Mouse (Mus musculus) liver, embryonic 12.5 days (tissue): ENCODE data around the gene Slc22a23. TPM values are rescaled to one million over a fixed set of nuclear protein-coding genes. Genes with fewer than 3 reads are reported as not detected.

Experiments used
- ATAC-seq: fragments of 200-750 bp; cut with Nextera tagmentation; 2 replicates; pipeline ENCODE4 v1.8.0; 2017; ENCODE audit warnings: moderate number of reproducible peaks, mild to moderate bottlenecking, moderate library complexity
- H3K27ac ChIP-seq: fragments of 300-500 bp; sonication (generic); 2 replicates; pipeline ENCODE4 v1.5.1; 2016; ENCODE audit warnings: mild to moderate bottlenecking
- H3K27me3 ChIP-seq: fragments of 300-500 bp; sonication (generic); replicated peaks from 2 replicates; pipeline ENCODE4 v1.6.1; 2016; ENCODE audit warnings: mild to moderate bottlenecking, moderate library complexity
- H3K36me3 ChIP-seq: fragments of 300-500 bp; sonication (generic); 2 replicates; pipeline ENCODE4 v1.6.1; 2016; ENCODE audit warnings: mild to moderate bottlenecking, moderate library complexity
- H3K4me1 ChIP-seq: fragments of 300-500 bp; sonication (generic); 2 replicates; pipeline ENCODE4 v1.6.1; 2016
- H3K4me2 ChIP-seq: fragments of 300-500 bp; sonication (generic); 2 replicates; pipeline ENCODE4 v1.6.1; 2016; ENCODE audit warnings: mild to moderate bottlenecking, moderate library complexity
- H3K4me3 ChIP-seq: fragments of 300-500 bp; sonication (generic); 2 replicates; pipeline ENCODE4 v1.5.1; 2016; ENCODE audit warnings: mild to moderate bottlenecking, moderate library complexity
- H3K9ac ChIP-seq: fragments of 300-500 bp; sonication (generic); 2 replicates; pipeline ENCODE4 v1.6.1; 2016; ENCODE audit warnings: mild to moderate bottlenecking, moderate library complexity
- H3K9me3 ChIP-seq: fragments of 300-500 bp; sonication (generic); replicated peaks from 2 replicates; pipeline ENCODE4 v1.6.1; 2016; ENCODE audit warnings: mild to moderate bottlenecking, moderate library complexity
- WGBS: fragments of 180-500 bp; shearing (Covaris S2); methylation state at CpG from one replicate; pipeline ENCODE4 v1.1.7; 2016; ENCODE audit not compliant: insufficient replicate concordance; 5-methylcytosine and 5-hydroxymethylcytosine counted together
- polyA plus RNA-seq: library from polyadenylated mRNA; unstranded; fragments of >200 nt; fragmentation: Nextera tagmentation; extraction: Ambion mirVana; gene quantifications from 2 replicates; pipeline ENCODE4 v1.2.1, GENCODE M21; 2016

Slc22a23 gene
- polyA plus RNA-seq, 1 experiment from 2014 or later: 13.8 TPM

DNA sequence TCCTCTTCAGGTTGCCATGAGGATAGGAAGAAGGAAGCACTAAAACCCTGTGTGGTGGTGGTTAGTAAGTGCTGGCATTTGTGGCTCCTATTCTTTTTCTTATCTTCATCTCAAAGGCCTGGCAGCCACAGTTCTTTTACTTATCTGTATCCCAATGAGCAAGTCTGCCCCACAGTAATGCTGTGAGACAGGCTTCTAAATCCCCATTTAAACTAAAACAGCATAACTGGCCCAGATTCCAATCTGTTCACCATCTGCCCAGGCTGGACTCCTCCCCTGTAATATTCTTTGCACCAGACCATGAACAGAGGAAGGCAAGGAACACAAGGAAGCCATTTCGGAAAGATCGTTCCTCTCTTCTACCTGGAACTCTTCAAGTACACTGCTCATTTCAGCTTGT is 70.6 kb downstream of the Slc22a23 start:
- Histone ChIP-seq H3K4me3 (no peak overlapping the region), H3K4me2 (peak overlapping the region; percentile 38), H3K4me1 (peaks cover 96% of the 10 kb centered on the region), H3K9me3 (no peaks in the 10 kb centered on the region), H3K27ac (peak overlapping the region; percentile 69), H3K27me3 (no peaks in the 10 kb centered on the region), H3K9ac (no peak overlapping the region), H3K36me3 (peaks cover 70% of the 10 kb centered on the region)
- no peak for ATAC-seq
- WGBS: 93% methylated on average over 2 of the region's 2 CpGs

GRCm38 (mm10) chr13:34272275-34273054 is 72.5 kb downstream of the Slc22a23 start:
- no peaks in the 10 kb centered on the region for H3K27me3 ChIP-seq
- H3K27ac ChIP-seq: peak overlapping the region; percentile 85
- peaks cover 69% of the 10 kb centered on the region for H3K36me3 ChIP-seq
- H3K4me2 ChIP-seq: peak overlapping the region; percentile 58
- no peak overlapping the region for H3K4me3 ChIP-seq
- H3K9me3 ChIP-seq: no peaks in the 10 kb centered on the region
- peak overlapping the region; percentile 55 for H3K9ac ChIP-seq
- peaks cover 95% of the 10 kb centered on the region for H3K4me1 ChIP-seq
- WGBS: 69% methylated on average over 8 of the region's 8 CpGs
- no peak for ATAC-seq

GRCm38 (mm10) chr13:34271665-34272064 is 73.3 kb downstream of the Slc22a23 start:
- WGBS: 51% methylated on average over 2 of the region's 2 CpGs
- no peak for ATAC-seq
- no peaks in the 10 kb centered on the region for H3K27me3 ChIP-seq
- peak overlapping the region; percentile 58 for H3K4me2 ChIP-seq
- H3K36me3 ChIP-seq: peaks cover 69% of the 10 kb centered on the region
- peak overlapping the region; percentile 55 for H3K9ac ChIP-seq
- H3K9me3 ChIP-seq: no peaks in the 10 kb centered on the region
- peak overlapping the region; percentile 85 for H3K27ac ChIP-seq
- peaks cover 96% of the 10 kb centered on the region for H3K4me1 ChIP-seq
- H3K4me3 ChIP-seq: 0 out of 2 replicates have a peak overlapping the region, but pooled peaks have one; percentile 19

DNA sequence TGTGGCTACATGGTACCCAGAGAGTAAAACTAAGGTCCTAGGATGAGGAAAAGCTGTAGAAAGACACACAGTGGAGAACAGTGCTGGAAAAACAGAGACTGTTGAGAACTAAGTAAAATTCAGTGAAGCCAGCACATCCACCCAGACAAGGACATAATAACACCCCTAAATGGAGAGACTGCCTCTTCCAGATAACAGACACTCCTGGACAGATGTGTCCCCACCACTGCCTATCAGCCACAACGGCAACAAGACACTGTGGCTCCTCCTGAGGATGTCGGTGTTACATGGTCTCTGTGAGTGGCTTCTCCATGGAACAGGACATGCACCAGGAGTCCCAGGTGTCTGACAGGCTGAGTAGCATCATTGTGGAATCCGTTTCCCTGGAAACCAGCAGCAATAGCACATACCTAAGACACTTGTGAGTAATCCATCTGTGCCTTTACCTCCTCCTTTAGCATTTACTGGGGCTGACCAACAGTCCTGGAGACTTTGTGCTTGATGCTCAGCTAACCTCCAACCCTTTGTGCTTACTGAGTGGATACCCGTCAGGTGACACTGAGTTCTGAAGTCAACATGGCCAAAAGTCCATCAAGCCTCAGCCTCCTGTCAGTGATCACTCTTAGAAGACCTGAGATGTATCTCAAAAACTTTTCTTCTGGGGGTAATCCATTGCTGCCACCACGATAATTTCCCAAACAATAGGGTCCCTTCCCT is 73.9 kb downstream of the Slc22a23 start:
- peak; percentile 93 for ATAC-seq
- H3K36me3 ChIP-seq: peaks cover 69% of the 10 kb centered on the region

DNA sequence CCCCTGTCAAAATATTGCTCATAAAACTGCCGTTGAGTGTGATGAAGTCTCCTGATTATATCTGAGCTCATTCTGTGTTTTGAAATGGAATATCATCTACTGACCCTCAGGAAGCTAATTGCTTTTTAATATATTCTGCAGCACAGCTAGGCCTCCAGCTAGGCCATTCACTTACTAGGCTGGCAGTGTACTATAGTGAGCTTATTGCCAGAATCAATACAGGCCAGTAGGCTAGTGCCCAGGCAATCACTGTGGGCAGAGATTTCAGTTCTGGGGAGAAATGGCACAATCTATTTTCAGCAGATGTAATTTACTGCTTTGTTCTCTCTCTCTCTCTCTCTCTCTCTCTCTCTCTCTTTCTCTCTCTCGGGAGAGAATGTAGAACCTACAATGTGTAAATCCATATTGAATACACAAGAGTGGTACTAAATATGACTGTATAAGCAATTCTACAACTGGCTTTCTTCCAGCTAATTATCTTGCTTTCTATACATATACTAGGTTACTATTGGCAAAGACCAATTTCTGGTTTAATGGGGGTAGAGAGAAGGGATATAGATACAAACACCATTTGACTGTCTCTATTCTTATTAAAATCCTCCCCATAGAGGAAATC is 75.5 kb downstream of the Slc22a23 start:
- no peak overlapping the region for H3K4me2 ChIP-seq
- WGBS: 75% methylated on average over 2 of the region's 2 CpGs
- no peak for ATAC-seq
- peaks cover 66% of the 10 kb centered on the region for H3K36me3 ChIP-seq
- no peak overlapping the region for H3K4me3 ChIP-seq
- H3K9ac ChIP-seq: no peak overlapping the region
- H3K27me3 ChIP-seq: no peaks in the 10 kb centered on the region
- no peaks in the 10 kb centered on the region for H3K9me3 ChIP-seq
- H3K27ac ChIP-seq: no peak overlapping the region
- H3K4me1 ChIP-seq: peaks cover 97% of the 10 kb centered on the region

More for the DNA sequence above, 73.9 kb downstream of the Slc22a23 start:
- Histone ChIP-seq H3K9ac (peak overlapping the region; percentile 55), H3K4me3 (peak overlapping the region; percentile 19), H3K27ac (peak overlapping the region; percentile 85), H3K9me3 (no peaks in the 10 kb centered on the region), H3K27me3 (no peaks in the 10 kb centered on the region), H3K4me1 (peaks cover 97% of the 10 kb centered on the region), H3K4me2 (peak overlapping the region; percentile 58)
- 43% methylated on average over 5 of the region's 5 CpGs for WGBS

GRCm38 (mm10) chr13:34266942-34267660 is 77.9 kb downstream of the Slc22a23 start:
- peaks cover 58% of the 10 kb centered on the region for H3K36me3 ChIP-seq
- H3K4me2 ChIP-seq: no peak overlapping the region
- no peak for ATAC-seq
- H3K27ac ChIP-seq: peak overlapping the region; percentile 5; the same call in 1 of the 2 replicates
- no peaks in the 10 kb centered on the region for H3K9me3 ChIP-seq
- no peak overlapping the region for H3K4me3 ChIP-seq
- H3K4me1 ChIP-seq: peaks cover 77% of the 10 kb centered on the region
- no peaks in the 10 kb centered on the region for H3K27me3 ChIP-seq
- WGBS: 85% methylated on average over 8 of the region's 8 CpGs
- no peak overlapping the region for H3K9ac ChIP-seq

- Histone ChIP-seq H3K4me2 (no peak overlapping the region), H3K4me3 (no peak overlapping the region), H3K4me1 (peaks cover 72% of the 10 kb centered on the region), H3K27me3 (no peaks in the 10 kb centered on the region), H3K9ac (no peak overlapping the region), H3K9me3 (no peaks in the 10 kb centered on the region), H3K27ac (0 out of 2 replicates have a peak overlapping the region, but pooled peaks have one; percentile 15), H3K36me3 (peaks cover 58% of the 10 kb centered on the region)
- ATAC-seq: no peak
- WGBS: 89% methylated on average over 8 of the region's 8 CpGs
These were observed 78.9 kb downstream of the Slc22a23 start for GRCm38 (mm10) chr13:34266067-34266466.

GRCm38 (mm10) chr13:34265576-34265975 is 79.4 kb downstream of the Slc22a23 start:
- Histone ChIP-seq H3K27ac (peak overlapping the region; percentile 60; the same call in 1 of the 2 replicates), H3K4me3 (no peak overlapping the region), H3K4me2 (no peak overlapping the region), H3K27me3 (no peaks in the 10 kb centered on the region), H3K36me3 (peaks cover 59% of the 10 kb centered on the region), H3K4me1 (peaks cover 72% of the 10 kb centered on the region), H3K9me3 (no peaks in the 10 kb centered on the region), H3K9ac (no peak overlapping the region)
- 75% methylated on average over 5 of the region's 5 CpGs for WGBS
- no peak for ATAC-seq

- H3K9ac ChIP-seq: peak overlapping the region; percentile 22; the same call in 1 of the 2 replicates
- 72% methylated on average over 3 of the region's 3 CpGs for WGBS
- H3K36me3 ChIP-seq: peaks cover 59% of the 10 kb centered on the region
- H3K4me2 ChIP-seq: no peak overlapping the region
- H3K4me3 ChIP-seq: no peak overlapping the region
- peaks cover 72% of the 10 kb centered on the region for H3K4me1 ChIP-seq
- peak overlapping the region; percentile 60 for H3K27ac ChIP-seq
- no peaks in the 10 kb centered on the region for H3K9me3 ChIP-seq
- H3K27me3 ChIP-seq: no peaks in the 10 kb centered on the region
- ATAC-seq: peak; percentile 85
These were observed 79.9 kb downstream of the Slc22a23 start for GRCm38 (mm10) chr13:34265022-34265565.

- WGBS: 93% methylated on average over 2 of the region's 2 CpGs
- Histone ChIP-seq H3K9me3 (no peaks in the 10 kb centered on the region), H3K4me1 (peaks cover 73% of the 10 kb centered on the region), H3K4me3 (no peak overlapping the region), H3K27me3 (no peaks in the 10 kb centered on the region), H3K27ac (no peak overlapping the region), H3K36me3 (peaks cover 61% of the 10 kb centered on the region), H3K9ac (peak overlapping the region; percentile 22; the same call in 1 of the 2 replicates), H3K4me2 (no peak overlapping the region)
- ATAC-seq: no peak
These were observed 80.5 kb downstream of the Slc22a23 start for GRCm38 (mm10) chr13:34264508-34264907.

- no peaks in the 10 kb centered on the region for H3K9me3 ChIP-seq
- no peaks in the 10 kb centered on the region for H3K27me3 ChIP-seq
- H3K4me1 ChIP-seq: peaks cover 77% of the 10 kb centered on the region
- no peak overlapping the region for H3K9ac ChIP-seq
- WGBS: 67% methylated on average over 3 of the region's 3 CpGs
- peaks cover 49% of the 10 kb centered on the region for H3K36me3 ChIP-seq
- H3K4me3 ChIP-seq: no peak overlapping the region
- H3K4me2 ChIP-seq: no peak overlapping the region
- no peak overlapping the region for H3K27ac ChIP-seq
- ATAC-seq: no peak
These were observed 86.2 kb downstream of the Slc22a23 start for GRCm38 (mm10) chr13:34258765-34259164.
